Mouse (Mus musculus) limb, embryonic 12.5 days (tissue): ENCODE data around the gene Ncoa3. TPM values are rescaled to one million over a fixed set of nuclear protein-coding genes. Genes with fewer than 3 reads are reported as not detected.

Experiments used
- ATAC-seq: fragments of 200-750 bp; cut with Nextera tagmentation; 2 replicates; pipeline ENCODE4 v1.8.0; 2017; ENCODE audit warnings: low read depth, moderate TSS enrichment; ENCODE audit not compliant: insufficient number of reproducible peaks, insufficient read depth, low FRiP score, low TSS enrichment
- H3K27ac ChIP-seq: fragments of 300-500 bp; sonication (generic); 2 replicates; pipeline ENCODE4 v1.5.1; 2016; ENCODE audit warnings: mild to moderate bottlenecking, moderate library complexity
- H3K27me3 ChIP-seq: fragments of 300-500 bp; sonication (generic); 2 replicates; pipeline ENCODE4 v1.6.1; 2016; ENCODE audit warnings: mild to moderate bottlenecking, moderate library complexity
- H3K36me3 ChIP-seq: fragments of 300-500 bp; sonication (generic); 2 replicates; pipeline ENCODE4 v1.6.1; 2016; ENCODE audit warnings: mild to moderate bottlenecking, moderate library complexity
- H3K4me1 ChIP-seq: fragments of 300-500 bp; sonication (generic); replicated peaks from 2 replicates; pipeline ENCODE4 v1.6.1; 2016
- H3K4me2 ChIP-seq: fragments of 300-500 bp; sonication (generic); 2 replicates; pipeline ENCODE4 v1.6.1; 2016; ENCODE audit warnings: mild to moderate bottlenecking, moderate library complexity
- H3K4me3 ChIP-seq: fragments of 300-500 bp; sonication (generic); replicated peaks from 2 replicates; pipeline ENCODE4 v1.5.1; 2016; ENCODE audit warnings: mild to moderate bottlenecking
- H3K9ac ChIP-seq: fragments of 300-500 bp; sonication (generic); replicated peaks from 2 replicates; pipeline ENCODE4 v1.6.1; 2016; ENCODE audit warnings: mild to moderate bottlenecking, moderate library complexity
- H3K9me3 ChIP-seq: fragments of 300-500 bp; sonication (generic); 2 replicates; pipeline ENCODE4 v1.6.1; 2016; ENCODE audit warnings: mild to moderate bottlenecking, moderate library complexity
- WGBS: fragments of 180-500 bp; shearing (Covaris S2); methylation state at CpG from one replicate; pipeline ENCODE4 v1.1.7; 2016; 5-methylcytosine and 5-hydroxymethylcytosine counted together
- polyA plus RNA-seq: library from polyadenylated mRNA; unstranded; fragments of >200 nt; fragmentation: Nextera tagmentation; extraction: Ambion mirVana; gene quantifications from 2 replicates; pipeline ENCODE4 v1.2.1, GENCODE M21; 2016

Gene Ncoa3
- polyA plus RNA-seq, 1 experiment from 2014 or later, result 13.4 TPM

DNA sequence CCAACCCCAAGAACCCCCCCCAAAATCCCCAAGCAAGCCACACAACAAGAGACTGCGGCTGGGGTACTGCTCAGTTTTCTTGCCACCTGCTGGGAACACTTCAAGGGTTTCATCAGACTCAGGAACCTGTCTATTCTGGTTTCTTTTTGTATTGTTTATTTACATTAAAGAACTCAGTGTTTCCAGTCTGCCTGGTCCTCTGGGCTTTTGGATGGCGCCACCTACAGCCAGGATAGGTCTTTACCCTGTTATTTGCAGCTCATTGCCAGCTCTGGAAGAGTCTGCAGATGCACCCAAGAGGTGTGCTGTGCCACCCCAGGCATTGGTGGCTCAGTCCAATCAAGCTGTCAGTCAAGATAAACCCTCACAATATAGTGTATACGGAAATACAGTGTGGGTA, 43.3 kb downstream of the Ncoa3 start:
- no peak overlapping the region for H3K9ac ChIP-seq
- no peak for ATAC-seq
- H3K9me3 ChIP-seq, result no peaks in the 10 kb centered on the region
- WGBS, result 64% methylated on average over 3 of the region's 3 CpGs
- no peaks in the 10 kb centered on the region for H3K27me3 ChIP-seq
- H3K4me3 ChIP-seq, result no peak overlapping the region
- H3K4me1 ChIP-seq, result peaks cover 21% of the 10 kb centered on the region
- no peak overlapping the region for H3K27ac ChIP-seq
- H3K36me3 ChIP-seq, result no peaks in the 10 kb centered on the region; the same call in 1 of the 2 replicates
- no peak overlapping the region for H3K4me2 ChIP-seq

DNA sequence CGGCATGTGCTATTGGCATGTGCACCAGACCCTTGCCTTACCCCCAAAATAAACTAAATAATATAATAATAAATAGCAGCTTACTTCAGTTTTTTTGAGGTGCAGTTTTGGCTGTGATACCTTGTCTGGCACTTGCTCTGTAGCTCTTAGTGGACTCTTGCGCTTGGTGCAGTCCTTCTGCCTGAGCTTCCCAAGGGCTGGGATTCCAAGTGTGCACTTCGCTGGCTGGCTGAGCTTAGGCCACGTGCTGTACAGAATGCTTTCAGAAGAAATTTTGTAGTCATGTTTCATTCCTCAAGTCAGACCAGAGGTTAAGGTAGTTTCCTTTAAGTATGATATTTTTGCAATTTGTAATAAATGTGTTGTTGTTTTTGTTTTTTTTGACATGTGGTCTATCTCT, 47.2 kb downstream of the Ncoa3 start:
- H3K4me1 ChIP-seq, result peaks cover 27% of the 10 kb centered on the region
- no peak for ATAC-seq
- no peaks in the 10 kb centered on the region for H3K9me3 ChIP-seq
- H3K4me2 ChIP-seq, result no peak overlapping the region
- H3K27me3 ChIP-seq, result no peaks in the 10 kb centered on the region
- H3K9ac ChIP-seq, result no peak overlapping the region
- H3K4me3 ChIP-seq, result no peak overlapping the region
- H3K36me3 ChIP-seq, result no peaks in the 10 kb centered on the region; the same call in 1 of the 2 replicates
- no peak overlapping the region for H3K27ac ChIP-seq
- 81% methylated on average over 4 of the region's 4 CpGs for WGBS

DNA sequence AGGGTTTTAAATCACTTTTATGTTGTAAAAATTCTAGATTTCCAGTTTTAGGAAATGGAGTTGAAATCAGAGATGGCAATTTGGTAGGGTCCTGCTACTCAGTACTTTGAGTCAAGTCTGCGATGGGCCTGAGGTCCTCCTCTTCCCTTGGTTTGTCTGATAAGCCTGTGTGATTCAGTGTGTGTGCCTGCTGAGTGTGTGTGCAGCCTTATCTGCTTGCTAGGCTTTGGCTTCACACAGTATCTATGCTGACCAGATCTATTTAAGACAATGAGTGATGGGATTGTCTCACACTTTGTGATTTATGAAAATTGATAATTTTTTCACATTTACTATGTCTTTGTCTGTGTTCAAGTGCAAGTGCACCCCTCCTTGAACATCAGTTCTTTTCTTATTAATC, 50.1 kb downstream of the Ncoa3 start:
- WGBS, result 95% methylated on average over 1 of the region's 1 CpGs
- H3K36me3 ChIP-seq, result peaks cover 3% of the 10 kb centered on the region; the same call in 1 of the 2 replicates
- H3K9ac ChIP-seq, result no peak overlapping the region
- H3K4me1 ChIP-seq, result peaks cover 40% of the 10 kb centered on the region
- no peaks in the 10 kb centered on the region for H3K27me3 ChIP-seq
- H3K4me3 ChIP-seq, result no peak overlapping the region
- no peak overlapping the region for H3K4me2 ChIP-seq
- no peak overlapping the region for H3K27ac ChIP-seq
- no peak for ATAC-seq
- H3K9me3 ChIP-seq, result no peaks in the 10 kb centered on the region

DNA sequence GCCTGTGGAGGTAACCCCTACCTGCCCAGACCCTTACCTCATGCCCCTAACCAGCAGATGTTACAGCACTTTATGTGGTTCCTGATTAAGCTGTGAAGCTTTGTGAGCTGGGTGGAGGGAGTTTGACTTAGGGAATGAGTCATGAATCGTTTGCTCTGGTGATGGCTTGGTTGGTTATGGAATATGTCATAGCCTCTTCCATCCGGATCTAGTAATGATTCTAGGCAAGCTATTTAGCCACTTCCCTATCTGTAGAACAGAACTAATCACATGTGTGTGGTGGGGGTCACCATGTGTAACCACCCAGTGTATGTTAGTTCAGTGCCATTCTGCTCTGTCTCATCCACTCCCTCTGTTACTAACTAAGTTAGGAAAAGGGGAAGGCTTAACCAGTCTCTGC, 52.6 kb downstream of the Ncoa3 start:
- Histone ChIP-seq H3K36me3 (peaks cover 27% of the 10 kb centered on the region), H3K27ac (no peak overlapping the region), H3K9ac (no peak overlapping the region), H3K4me3 (no peak overlapping the region), H3K4me1 (peaks cover 40% of the 10 kb centered on the region), H3K27me3 (no peaks in the 10 kb centered on the region), H3K9me3 (no peaks in the 10 kb centered on the region), H3K4me2 (no peak overlapping the region)
- ATAC-seq, result no peak
- WGBS, result 79% methylated on average over 2 of the region's 2 CpGs

DNA sequence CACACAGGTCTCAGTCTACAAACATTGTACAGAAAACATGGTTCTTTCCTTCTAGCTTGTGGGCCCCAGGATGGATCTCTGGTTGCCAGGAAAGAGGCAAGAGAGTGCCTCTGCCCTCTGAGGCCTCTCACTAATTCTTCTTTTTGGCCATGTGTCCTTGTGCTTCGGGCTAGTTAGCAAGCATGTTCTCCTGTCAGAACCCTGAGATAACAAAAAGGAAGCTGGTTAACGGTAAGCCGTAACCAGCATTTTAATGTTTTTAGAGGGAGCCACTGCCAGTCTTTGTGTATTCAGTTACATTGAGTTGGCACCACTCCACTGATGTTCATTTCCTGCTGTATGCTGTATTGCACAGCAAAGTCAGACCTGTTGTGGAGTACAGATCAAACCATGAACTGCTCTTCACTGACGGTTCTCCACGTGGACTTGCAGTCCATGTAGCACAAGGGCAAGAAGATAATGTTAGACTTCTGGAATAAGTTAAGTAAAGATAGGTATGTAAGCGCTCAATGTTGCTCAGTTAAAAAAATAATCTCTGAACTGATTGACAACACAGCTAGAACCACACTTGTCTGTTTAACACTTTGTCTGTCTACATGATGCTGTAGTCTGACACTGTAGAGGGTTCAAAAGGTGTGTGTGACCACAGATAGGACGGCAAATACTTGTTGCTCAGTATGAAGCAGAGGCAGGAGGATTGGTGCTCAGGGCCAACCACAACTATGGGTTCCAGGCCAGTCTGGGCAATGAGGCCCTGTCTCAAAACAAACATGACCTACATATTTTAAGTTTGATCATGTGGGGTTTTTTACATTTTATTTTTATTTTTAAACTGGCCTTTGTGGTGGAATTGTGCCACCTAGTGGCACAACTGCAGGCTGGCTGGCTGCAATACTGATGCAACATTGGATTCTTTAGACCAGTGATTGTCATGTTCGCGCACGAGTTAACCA, 53.4 kb downstream of the Ncoa3 start:
- no peak overlapping the region for H3K4me2 ChIP-seq
- H3K4me3 ChIP-seq, result no peak overlapping the region
- 73% methylated on average over 10 of the region's 10 CpGs for WGBS
- peaks cover 38% of the 10 kb centered on the region for H3K4me1 ChIP-seq
- ATAC-seq, result no peak
- H3K27ac ChIP-seq, result 0 out of 2 replicates have a peak overlapping the region, but pooled peaks have one; percentile 35
- H3K9me3 ChIP-seq, result no peaks in the 10 kb centered on the region
- peaks cover 35% of the 10 kb centered on the region for H3K36me3 ChIP-seq
- no peak overlapping the region for H3K9ac ChIP-seq
- no peaks in the 10 kb centered on the region for H3K27me3 ChIP-seq

DNA sequence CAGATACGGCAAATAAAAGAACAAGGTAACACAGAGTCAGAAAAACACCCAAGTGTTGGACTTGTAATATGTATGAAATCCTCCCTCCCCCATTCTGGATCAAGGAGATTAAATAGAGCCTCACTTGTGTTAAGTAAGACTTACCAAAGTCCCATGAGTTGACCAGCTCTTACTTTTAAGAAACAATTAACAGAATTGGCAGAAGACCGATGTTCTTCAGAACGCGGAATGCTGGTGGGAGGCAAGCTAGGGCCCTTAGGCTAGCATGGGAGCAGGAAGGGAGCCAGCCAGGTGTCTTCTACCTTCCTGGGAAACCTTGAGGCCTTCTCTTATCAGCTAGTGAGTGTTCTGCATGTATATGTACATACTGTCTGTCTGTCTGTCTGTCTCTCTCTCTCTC, 55.5 kb downstream of the Ncoa3 start:
- Histone ChIP-seq H3K9ac (no peak overlapping the region), H3K9me3 (no peaks in the 10 kb centered on the region), H3K27me3 (no peaks in the 10 kb centered on the region), H3K27ac (no peak overlapping the region), H3K36me3 (peaks cover 55% of the 10 kb centered on the region), H3K4me1 (peaks cover 20% of the 10 kb centered on the region), H3K4me2 (no peak overlapping the region), H3K4me3 (no peak overlapping the region)
- WGBS, result 95% methylated on average over 4 of the region's 4 CpGs
- no peak for ATAC-seq

DNA sequence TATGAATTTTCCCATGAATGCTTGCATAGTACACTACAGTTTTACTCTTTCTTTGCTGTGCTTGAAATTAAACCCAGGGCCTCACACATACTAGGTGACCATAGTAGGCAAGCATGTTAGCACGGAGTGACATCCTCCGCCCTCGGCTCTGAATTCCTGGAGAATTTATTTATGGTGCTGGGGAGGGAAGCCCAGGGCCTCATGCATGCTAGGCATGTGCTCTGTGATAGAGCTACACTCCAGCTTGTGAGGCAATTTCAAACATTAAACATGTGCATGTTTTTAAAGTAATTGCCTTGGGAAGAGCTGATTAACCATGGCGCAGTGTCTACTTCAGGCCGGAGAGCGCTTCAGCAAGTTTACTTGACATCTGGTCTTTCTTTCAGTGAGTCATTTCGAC, 56.4 kb downstream of the Ncoa3 start:
- no peaks in the 10 kb centered on the region for H3K27me3 ChIP-seq
- H3K4me1 ChIP-seq, result peaks cover 14% of the 10 kb centered on the region
- no peak overlapping the region for H3K9ac ChIP-seq
- 86% methylated on average over 7 of the region's 7 CpGs for WGBS
- H3K4me2 ChIP-seq, result no peak overlapping the region
- no peaks in the 10 kb centered on the region for H3K9me3 ChIP-seq
- no peak for ATAC-seq
- no peak overlapping the region for H3K27ac ChIP-seq
- H3K4me3 ChIP-seq, result no peak overlapping the region
- H3K36me3 ChIP-seq, result peaks cover 64% of the 10 kb centered on the region

DNA sequence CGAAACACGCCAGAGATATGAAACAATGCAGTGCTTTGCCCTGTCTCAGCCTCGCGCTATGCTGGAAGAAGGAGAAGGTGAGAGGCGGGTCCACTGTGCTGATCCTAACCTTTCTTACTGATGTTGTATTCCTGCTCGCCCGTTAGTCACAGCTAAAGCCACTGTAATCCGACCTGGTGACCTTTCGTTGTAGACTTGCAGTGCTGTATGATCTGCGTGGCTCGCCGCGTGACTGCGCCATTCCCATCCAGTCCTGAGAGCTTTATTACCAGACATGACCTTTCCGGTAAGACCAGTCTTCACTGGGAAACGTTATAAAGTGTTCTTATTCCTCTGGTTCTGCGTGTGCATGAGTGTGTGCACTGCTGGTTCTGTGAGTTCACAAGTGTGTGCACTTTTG, 59.0 kb downstream of the Ncoa3 start:
- peaks cover 89% of the 10 kb centered on the region for H3K36me3 ChIP-seq
- no peak overlapping the region for H3K9ac ChIP-seq
- no peak overlapping the region for H3K27ac ChIP-seq
- no peaks in the 10 kb centered on the region for H3K9me3 ChIP-seq
- no peak overlapping the region for H3K4me3 ChIP-seq
- H3K4me2 ChIP-seq, result no peak overlapping the region
- H3K27me3 ChIP-seq, result no peaks in the 10 kb centered on the region
- WGBS, result 81% methylated on average over 17 of the region's 17 CpGs
- no peak for ATAC-seq
- H3K4me1 ChIP-seq, result no peaks in the 10 kb centered on the region

DNA sequence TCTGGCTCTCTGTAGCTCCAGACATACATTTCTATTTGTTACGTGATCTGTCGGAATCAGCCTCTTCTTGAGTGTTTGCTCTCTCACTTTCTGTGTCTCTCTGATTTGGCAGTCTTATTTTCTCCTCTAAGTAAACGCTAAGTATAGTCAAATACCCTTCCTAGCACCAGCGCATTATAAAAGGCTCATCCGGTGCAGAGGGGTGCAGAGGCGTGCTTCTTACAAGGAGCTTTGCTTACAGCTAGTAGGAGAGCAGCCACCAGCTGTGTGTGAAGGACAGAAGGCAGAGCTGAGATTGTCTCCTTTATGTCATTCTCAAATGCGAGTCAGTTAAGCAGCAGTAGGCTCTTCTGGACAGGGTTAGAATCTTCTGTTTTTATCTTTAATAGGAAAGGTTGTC, 59.5 kb downstream of the Ncoa3 start:
- ATAC-seq, result no peak
- no peaks in the 10 kb centered on the region for H3K4me1 ChIP-seq
- 94% methylated on average over 7 of the region's 7 CpGs for WGBS
- H3K27ac ChIP-seq, result no peak overlapping the region
- H3K4me3 ChIP-seq, result no peak overlapping the region
- no peak overlapping the region for H3K9ac ChIP-seq
- H3K27me3 ChIP-seq, result no peaks in the 10 kb centered on the region
- no peak overlapping the region for H3K4me2 ChIP-seq
- H3K9me3 ChIP-seq, result no peaks in the 10 kb centered on the region
- H3K36me3 ChIP-seq, result peaks cover 92% of the 10 kb centered on the region

DNA sequence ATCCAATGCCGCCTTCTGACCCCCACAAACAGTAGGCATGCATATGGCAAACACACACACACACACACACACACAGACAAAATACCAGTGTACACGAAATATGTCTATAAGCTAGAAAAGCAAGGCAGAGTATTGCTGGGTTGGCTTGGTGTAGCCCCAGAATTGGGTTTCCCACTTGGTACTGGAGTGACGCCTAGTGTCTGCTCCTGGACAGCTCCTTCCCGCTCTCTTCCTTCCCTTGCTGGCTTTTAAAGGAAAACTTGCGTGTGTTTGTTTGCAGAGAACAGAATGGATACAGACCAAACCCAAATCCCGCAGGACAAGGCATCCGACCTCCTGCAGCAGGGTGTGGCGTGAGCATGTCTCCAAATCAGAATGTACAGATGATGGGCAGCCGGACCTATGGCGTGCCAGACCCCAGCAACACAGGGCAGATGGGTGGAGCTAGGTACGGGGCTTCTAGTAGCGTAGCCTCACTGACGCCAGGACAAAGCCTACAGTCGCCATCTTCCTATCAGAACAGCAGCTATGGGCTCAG, 61.6 kb downstream of the Ncoa3 start:
- Histone ChIP-seq H3K27me3 (no peaks in the 10 kb centered on the region), H3K4me2 (no peak overlapping the region), H3K9ac (no peak overlapping the region), H3K4me3 (no peak overlapping the region), H3K4me1 (no peaks in the 10 kb centered on the region), H3K27ac (no peak overlapping the region), H3K9me3 (no peaks in the 10 kb centered on the region), H3K36me3 (peaks cover 90% of the 10 kb centered on the region)
- no peak for ATAC-seq
- WGBS, result 93% methylated on average over 14 of the region's 14 CpGs

DNA sequence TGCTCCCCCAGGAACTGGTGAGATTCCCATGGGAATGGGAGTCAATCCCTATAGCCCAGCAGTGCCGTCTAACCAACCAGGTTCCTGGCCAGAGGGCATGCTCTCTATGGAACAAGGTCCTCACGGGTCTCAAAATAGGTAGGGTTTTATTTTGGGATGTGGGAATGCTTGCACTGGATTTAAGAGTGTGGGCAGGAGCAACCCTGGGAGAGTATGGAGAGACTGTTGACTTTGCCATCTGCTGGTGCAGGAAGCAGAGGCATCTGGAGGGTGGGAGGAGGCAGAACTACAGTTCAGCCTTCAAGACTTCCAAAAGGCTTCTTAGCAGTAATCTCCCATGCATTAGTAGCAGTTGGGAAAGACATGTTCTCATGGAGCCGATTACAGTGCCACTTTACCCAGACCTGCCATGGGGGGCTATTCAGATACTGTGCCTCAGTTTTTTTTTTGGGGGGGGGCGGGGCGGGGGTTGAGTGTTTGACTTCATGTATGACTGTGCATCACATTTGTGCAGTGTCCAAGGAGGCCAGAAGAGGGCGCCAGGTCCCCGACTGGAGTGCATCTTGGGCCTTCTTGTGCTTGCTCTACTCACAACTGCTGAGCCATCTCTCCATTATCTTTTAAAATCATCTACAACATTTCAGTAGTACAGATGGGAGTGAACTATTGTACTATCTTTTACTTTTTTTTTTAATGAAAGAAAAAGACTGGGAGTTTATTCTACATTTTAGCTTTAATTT, 67.4 kb downstream of the Ncoa3 start:
- no peak overlapping the region for H3K4me3 ChIP-seq
- no peaks in the 10 kb centered on the region for H3K27me3 ChIP-seq
- no peaks in the 10 kb centered on the region for H3K9me3 ChIP-seq
- H3K4me2 ChIP-seq, result no peak overlapping the region
- H3K36me3 ChIP-seq, result peaks cover 81% of the 10 kb centered on the region
- no peak for ATAC-seq
- no peaks in the 10 kb centered on the region for H3K4me1 ChIP-seq
- H3K9ac ChIP-seq, result no peak overlapping the region
- 80% methylated on average over 7 of the region's 7 CpGs for WGBS
- no peak overlapping the region for H3K27ac ChIP-seq
